Mouse (Mus musculus): ENCODE results near the gene Irf2bp2. TPM values are rescaled to one million over a fixed set of nuclear protein-coding genes. Genes with fewer than 3 reads are reported as not detected.

The Irf2bp2 gene
- 33.2 and 36.9 TPM in 2 replicates for polyA plus RNA-seq (2012; rRNA removed)

DNA sequence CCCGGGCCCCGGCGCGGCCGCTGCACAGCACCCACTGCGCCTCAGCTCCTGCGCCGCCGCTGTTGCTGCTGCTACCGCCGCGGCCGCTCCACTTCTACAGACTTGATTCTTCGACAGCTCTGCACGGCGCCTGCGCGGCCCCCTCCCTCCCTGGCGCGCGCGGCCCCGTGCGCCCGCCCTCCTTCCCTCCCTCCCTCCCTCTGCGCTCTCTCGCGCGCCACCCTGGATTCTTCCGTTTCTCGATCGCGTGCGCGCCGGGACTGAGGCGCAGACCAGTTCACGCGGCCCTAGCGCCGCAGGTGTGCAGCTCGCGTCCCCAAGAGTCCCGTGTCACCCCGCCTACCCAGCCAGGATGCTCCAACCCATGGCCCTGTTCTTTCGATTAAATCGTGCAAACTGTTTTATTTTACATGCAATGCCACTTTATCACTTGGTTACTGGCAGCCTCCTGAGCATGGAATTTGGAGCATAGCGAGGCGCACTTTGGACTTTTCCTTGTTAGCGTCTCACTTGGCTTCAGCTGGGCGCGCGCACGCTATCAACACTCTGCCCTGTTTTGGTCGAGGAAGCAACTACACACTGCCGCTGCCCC lies at the start of gene Irf2bp2:
Irf2bp2 (minus strand) TSS at position 98 of the 592 bp plus-strand sequence.

Other genes starting within 250 kb of the Irf2bp2 start
- 30.8 and 32.7 TPM in 2 replicates for gene Coa6, start 171.5 kb downstream of the Irf2bp2 start, polyA plus RNA-seq (2012; rRNA removed)
- gene Tarbp1, start 118.9 kb downstream of the Irf2bp2 start, polyA plus RNA-seq (2012; rRNA removed), result 5.5 and 5.7 TPM in 2 replicates